Mouse (Mus musculus) embryonic fibroblast, embryonic 13.5 days (primary cell): ENCODE results near the gene Ush1g. TPM values are rescaled to one million over a fixed set of nuclear protein-coding genes. Genes with fewer than 3 reads are reported as not detected.

Source experiments
- H3K27ac ChIP-seq: 2 replicates; pipeline ENCODE4 v1.5.1; 2012; ENCODE audit warnings: low read length, control low read depth, inconsistent platforms; ENCODE audit not compliant: insufficient read depth
- H3K4me1 ChIP-seq: 2 replicates; pipeline ENCODE4 v1.6.1; 2011; ENCODE audit warnings: low read length; ENCODE audit not compliant: control insufficient read depth, insufficient read depth
- H3K4me3 ChIP-seq: 2 replicates; pipeline ENCODE4 v1.5.1; 2011; ENCODE audit warnings: mild to moderate bottlenecking, control low read depth, low read length; ENCODE audit not compliant: insufficient read depth
- CTCF ChIP-seq: IDR thresholded peaks from 2 replicates; pipeline ENCODE4 v1.5.1; 2011; ENCODE audit warnings: mild to moderate bottlenecking, control low read depth, low read length, moderate library complexity, borderline replicate concordance; ENCODE audit not compliant: insufficient read depth
- POLR2A ChIP-seq: IDR thresholded peaks from 2 replicates; pipeline ENCODE4 v1.6.1; 2011; ENCODE audit warnings: low read depth, mild to moderate bottlenecking, control low read depth, low read length, moderate library complexity
- polyA plus RNA-seq: library from polyadenylated mRNA; stranded (reverse); fragments of >200 nt; gene quantifications from 2 replicates; pipeline ENCODE4 v1.2.4, GENCODE M21; 2011; ENCODE audit warnings: low read depth; ENCODE audit not compliant: missing spikeins, insufficient read length

Gene Ush1g
- polyA plus RNA-seq, 1 experiment = not detected

DNA sequence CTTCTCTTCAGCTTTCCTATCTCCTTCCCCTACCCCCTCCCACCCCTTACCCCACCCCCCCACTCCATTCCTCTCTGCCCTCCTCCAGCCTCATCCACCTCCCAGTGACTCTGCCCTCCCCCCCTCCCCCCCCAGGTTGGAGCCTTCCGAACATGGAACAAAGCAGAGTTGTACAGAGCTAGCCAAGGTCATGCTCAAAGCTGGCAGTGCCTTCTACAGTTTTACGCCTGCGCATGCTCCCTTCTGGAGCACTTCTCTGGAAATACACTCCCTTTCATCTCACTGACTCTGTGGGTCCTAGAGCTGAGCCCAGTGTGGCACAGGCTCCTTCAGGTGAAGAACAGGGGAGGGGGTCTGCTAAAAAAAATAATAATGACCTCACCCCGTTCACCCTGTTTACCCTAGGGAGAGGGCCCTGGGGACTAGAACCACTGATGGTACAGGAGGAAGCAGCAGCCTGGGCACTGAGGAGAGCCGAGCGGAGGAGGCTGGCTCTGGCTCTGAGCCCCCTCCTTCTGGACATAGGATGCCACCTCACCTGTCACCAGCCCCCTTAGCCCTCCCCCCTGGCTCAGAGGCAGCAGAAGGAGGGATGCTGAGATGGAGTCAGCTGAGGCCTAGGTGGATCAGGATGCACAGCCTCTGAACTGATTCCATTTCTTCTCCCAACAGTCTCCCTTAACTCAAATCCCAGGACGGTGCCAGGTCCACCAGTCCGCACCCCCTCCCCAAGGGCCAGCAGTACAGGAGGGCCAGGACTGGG, 38.9 kb downstream of the Ush1g start:
- Histone ChIP-seq H3K4me1 (no peaks in the 10 kb centered on the region), H3K27ac (no peak overlapping the region), H3K4me3 (no peak overlapping the region)
- no peak for TF ChIP-seq CTCF
- no peak for TF ChIP-seq POLR2A

DNA sequence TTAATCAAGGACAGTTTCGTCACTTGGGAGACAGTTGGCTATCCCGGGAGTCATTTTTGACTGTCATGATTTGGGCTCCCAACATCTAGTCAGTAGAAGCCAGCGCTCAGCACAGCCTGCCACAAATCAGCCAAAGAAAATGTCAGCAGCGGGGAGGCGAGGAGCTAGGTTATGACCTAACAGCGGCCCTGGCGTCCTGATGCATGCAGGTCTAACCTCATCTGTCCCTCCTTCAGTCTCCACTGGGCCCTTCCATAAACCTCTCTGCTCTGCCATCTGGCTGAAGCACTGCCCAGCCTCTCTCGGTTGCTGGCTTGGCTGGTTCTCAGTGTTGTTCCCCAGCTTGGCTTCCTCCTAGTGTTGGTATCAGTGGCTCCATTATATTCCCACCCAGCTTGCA, 39.5 kb downstream of the Ush1g start:
- no peak for TF ChIP-seq POLR2A
- no peak for TF ChIP-seq CTCF
- no peak overlapping the region for H3K4me3 ChIP-seq
- no peak overlapping the region for H3K27ac ChIP-seq
- no peaks in the 10 kb centered on the region for H3K4me1 ChIP-seq

DNA sequence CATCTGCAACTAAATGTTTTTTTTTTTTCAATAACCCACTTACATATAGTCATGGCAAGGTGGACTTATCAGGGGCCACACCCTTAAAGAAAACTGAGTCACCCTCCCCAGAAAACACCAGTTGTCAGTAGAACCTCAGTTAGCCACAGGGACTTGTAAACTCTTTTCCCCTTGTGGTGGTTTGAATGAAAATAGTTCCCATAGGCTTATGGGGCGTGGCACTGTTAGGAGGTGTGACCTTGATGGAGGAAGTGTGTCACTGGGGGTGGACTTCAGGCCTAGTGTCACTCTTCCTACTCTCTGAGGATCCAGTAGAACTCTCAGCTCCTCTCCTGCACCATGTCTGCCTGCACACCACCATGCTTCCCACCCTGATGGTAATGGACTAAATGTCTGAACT, 42.1 kb downstream of the Ush1g start:
- Histone ChIP-seq H3K27ac (no peak overlapping the region), H3K4me1 (no peaks in the 10 kb centered on the region), H3K4me3 (no peak overlapping the region)
- TF ChIP-seq POLR2A (no peak), CTCF (no peak)

DNA sequence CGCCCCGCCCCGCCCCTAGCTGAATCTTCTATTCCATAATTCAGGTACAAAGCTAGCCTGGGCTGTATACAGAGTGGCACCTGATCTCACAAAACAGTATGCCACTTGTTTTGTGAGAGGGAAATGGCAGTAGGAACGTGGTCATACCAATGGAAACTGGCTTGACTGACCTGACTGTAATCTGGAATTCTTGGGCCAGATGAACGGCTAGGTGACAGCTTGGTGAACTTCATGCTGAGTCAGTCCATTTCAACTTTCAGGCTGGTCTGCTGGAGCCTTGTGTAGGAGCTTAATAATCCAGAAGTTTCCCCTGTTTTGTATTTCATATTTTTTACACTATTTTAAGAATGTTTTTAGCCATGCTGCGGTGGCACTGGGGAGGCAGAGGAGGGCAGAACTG, 43.7 kb downstream of the Ush1g start:
- Histone ChIP-seq H3K4me3 (no peak overlapping the region), H3K27ac (no peak overlapping the region), H3K4me1 (no peaks in the 10 kb centered on the region)
- no peak for TF ChIP-seq CTCF
- no peak for TF ChIP-seq POLR2A

DNA sequence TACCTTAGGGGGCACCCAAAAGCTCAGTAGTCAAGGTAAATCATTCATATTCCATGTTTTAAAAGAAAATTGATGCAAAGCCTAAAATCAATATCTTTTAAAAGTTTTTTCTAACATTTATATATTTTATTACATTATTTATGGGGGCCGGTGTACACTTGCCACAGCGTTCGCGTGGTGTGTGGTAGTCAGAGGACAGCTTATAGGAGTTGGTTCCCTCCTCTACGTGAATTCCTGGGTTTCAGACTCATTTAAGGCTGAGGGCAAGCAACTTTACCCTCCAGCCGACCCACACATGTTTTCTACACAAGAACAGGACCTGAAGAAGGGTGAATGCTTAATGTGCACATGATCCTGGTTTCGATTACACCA, 44.3 kb downstream of the Ush1g start:
- peak overlapping the region; percentile 68 for H3K27ac ChIP-seq
- no peaks in the 10 kb centered on the region for H3K4me1 ChIP-seq
- H3K4me3 ChIP-seq = peak overlapping the region; percentile 96
- TF ChIP-seq CTCF (no peak), POLR2A (no peak)

DNA sequence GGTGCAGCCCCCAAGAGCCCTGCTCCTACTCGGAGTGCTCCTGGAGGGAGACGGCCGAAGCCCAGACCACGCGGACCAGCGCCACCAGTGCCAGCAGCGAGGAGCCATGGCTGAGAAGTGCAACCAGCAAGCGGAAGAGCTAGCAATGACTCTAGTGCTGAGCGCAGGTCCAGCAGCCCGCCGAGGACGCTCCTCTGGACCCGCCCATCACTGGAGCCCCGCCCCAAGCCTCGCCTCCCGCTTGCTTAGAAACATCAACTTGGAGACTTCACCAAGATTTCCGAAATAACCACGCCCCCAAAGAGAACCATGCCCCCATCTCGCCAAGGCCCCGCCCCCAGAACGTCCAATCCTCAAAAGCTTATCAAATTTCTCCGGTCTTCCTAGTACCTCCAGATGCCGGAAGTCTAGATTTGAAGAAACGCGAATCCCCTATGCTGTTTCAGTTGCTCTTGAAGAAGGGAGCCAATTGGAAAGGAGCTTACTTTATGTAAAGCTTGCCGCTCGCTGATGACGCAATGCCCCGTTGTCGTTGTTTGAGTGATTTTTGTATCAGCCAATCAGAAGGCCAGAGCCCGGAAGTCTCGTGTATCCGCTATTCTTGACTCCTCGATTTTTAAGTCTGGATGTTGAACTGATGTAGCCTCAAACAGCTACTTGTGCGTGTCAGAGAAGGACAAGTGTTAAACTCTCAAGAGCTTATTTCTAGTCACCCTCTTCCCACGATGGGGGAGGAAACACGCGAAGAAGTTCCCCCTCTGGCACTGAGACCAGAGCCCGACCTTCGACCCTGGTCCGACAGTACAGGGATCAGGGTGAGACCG, 44.8 kb downstream of the Ush1g start, which contains the start of gene Fdxr:
Gene Fdxr (minus strand): TSS at position 271 of the 824 bp plus-strand sequence.
- peak within 1 kb of the TSS; percentile 68 for H3K27ac ChIP-seq
- peak; percentile 100 for TF ChIP-seq POLR2A
- TF ChIP-seq CTCF = no peak
- H3K4me1 ChIP-seq = no peaks in the 10 kb centered on the region
- peak within 1 kb of the TSS; percentile 96 for H3K4me3 ChIP-seq

DNA sequence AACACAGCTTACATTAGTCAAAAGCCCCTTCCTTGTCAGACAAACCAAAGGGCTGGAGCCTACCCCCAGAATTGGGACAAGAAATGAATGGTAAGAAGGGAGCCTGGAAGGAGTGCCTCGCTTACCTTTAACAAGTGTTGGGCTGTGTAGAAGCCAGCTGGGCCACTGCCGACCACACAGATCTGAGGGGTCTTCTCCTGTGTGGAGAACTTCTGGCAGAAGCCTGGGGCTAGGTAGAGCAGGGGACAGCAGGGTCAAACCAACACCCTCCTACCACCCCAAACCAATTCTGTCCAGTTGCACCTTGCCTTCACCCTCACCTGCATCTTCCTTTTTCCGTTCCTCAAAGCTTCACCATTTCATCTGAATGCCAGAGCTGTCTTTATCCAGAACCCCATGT, 45.9 kb downstream of the Ush1g start:
- no peak overlapping the region for H3K27ac ChIP-seq
- TF ChIP-seq POLR2A (no peak), CTCF (no peak)

DNA sequence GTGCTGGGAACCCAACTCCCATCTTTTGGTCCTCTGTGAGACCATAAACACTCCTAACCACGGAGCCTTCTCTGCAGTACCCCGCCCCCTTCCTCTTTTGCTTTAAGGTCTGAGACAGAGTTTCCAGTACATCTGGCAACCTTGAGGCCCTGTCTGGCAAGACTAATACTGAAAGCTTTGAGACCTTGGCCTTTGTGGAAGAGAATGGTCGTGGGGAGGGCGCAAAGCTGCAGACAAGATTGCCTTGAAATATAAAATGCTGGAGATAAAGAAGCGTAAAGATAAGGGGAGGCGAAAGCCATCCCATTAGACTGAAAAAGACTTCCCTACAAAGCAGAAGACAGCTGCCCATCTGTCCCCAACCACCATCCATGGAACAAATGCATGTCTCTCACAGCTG, 46.3 kb downstream of the Ush1g start:
- H3K4me3 ChIP-seq = no peak overlapping the region
- no peaks in the 10 kb centered on the region for H3K4me1 ChIP-seq
- TF ChIP-seq POLR2A (no peak), CTCF (no peak)
- no peak overlapping the region for H3K27ac ChIP-seq

More for the DNA sequence above, 45.9 kb downstream of the Ush1g start:
- H3K4me3 ChIP-seq = peak overlapping the region; percentile 87; the same call in 1 of the 2 replicates
- H3K4me1 ChIP-seq = no peaks in the 10 kb centered on the region

DNA sequence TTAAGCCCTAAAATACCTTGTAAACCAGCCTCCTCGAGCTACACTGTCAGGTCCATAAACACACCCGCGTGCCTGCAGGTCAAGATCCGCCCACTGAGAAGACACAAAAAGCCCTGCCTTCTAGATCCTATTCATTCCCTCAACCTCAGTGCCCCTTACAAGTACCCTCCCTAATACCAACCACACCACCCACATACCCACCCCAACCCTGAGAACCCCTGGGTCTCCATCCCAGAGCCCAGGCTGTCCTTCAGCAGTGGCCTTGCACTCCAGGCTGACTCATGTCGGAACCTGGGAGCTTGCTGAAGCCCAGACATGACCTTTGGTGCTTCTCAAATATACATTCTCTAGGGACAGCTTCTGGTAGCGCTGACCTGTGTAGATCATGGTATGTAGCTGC, 47.1 kb downstream of the Ush1g start:
- H3K4me3 ChIP-seq = no peak overlapping the region
- TF ChIP-seq POLR2A (no peak), CTCF (no peak)
- H3K27ac ChIP-seq = no peak overlapping the region
- no peaks in the 10 kb centered on the region for H3K4me1 ChIP-seq

DNA sequence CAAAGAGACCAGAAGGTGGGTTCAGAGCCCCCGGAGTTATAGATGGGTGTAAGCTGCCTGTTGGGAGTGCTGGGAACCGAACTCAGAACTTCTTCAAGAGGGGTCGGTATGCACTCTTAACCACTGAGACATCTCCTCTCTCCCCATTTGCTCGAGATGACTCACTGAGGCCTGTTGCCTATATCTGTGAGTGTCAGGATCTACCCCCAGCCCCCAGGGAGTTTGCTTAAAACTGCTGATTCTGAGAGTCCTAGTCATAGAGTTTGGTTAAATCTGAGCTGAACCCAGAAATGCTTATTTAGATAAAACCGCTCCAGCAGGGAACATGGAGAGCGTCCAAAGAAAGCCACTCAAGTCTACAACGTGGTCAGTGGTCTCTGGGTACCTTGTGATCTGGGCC, 47.7 kb downstream of the Ush1g start:
- Histone ChIP-seq H3K27ac (no peak overlapping the region), H3K4me1 (no peaks in the 10 kb centered on the region), H3K4me3 (no peak overlapping the region)
- TF ChIP-seq CTCF (no peak), POLR2A (no peak)

DNA sequence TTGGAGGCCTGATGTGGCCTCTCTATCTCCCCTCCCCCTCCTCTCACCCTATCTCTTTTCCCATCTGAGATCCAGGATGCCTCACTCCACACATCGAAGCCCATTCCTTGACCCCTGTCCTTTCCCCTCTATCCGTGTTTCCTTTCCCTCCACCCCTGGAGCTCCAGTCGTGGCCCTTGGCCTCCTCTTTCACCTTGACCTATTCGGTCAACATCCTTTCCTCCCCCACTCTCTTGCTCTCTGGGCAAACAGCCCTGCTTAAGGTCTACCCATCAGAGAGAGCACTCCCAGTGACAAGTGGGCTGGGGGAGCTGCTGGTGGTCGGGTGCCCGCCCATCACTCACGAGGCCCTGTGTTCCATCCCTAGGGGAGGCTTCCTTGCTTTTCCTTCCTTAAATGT, 48.1 kb downstream of the Ush1g start:
- no peaks in the 10 kb centered on the region for H3K4me1 ChIP-seq
- no peak overlapping the region for H3K4me3 ChIP-seq
- TF ChIP-seq POLR2A (no peak), CTCF (no peak)

More for the DNA sequence above, 48.1 kb downstream of the Ush1g start:
- no peak overlapping the region for H3K27ac ChIP-seq
